Mouse (Mus musculus): ENCODE measurements around the gene Aldh1a3. TPM values are rescaled to one million over a fixed set of nuclear protein-coding genes. Genes with fewer than 3 reads are reported as not detected.

Gene Aldh1a3
- total and polyA plus RNA-seq, 2 experiments from 2014 or later = 1.4 to 2.2 TPM

GRCm38 (mm10) chr7:66463081-66463480, 35.8 kb upstream of the Aldh1a3 start:
- no peaks in the 10 kb centered on the region for H3K36me3 ChIP-seq (replicated peaks; ENCODE audit: control insufficient read depth, insufficient read depth, low read length)
- no peak overlapping the region for H3K4me2 ChIP-seq (ENCODE audit: low read depth, low read length)
- H3K4me3 ChIP-seq (ENCODE audit: low read depth, low read length) = no peak overlapping the region
- H3K27ac ChIP-seq (ENCODE audit: low read depth) = no peak overlapping the region
- H3K9ac ChIP-seq (replicated peaks; ENCODE audit: low read depth, low read length) = no peak overlapping the region
- WGBS = 81% methylated on average over 1 of the region's 1 CpGs
- no peaks in the 10 kb centered on the region for H3K27me3 ChIP-seq (ENCODE audit: control insufficient read depth, insufficient read depth, low read length)
- H3K9me3 ChIP-seq (replicated peaks; ENCODE audit: control insufficient read depth, low read length) = no peaks in the 10 kb centered on the region
- no peak for TF ChIP-seq EP300 (IDR thresholded peaks at IDR 0.05; ENCODE audit: low read depth)
- TF ChIP-seq CTCF (IDR thresholded peaks at IDR 0.05; ENCODE audit: low read depth) = no peak
- no peaks in the 10 kb centered on the region for H3K4me1 ChIP-seq (ENCODE audit: control insufficient read depth, insufficient read depth)
- DNase-seq (ENCODE audit: low spot score) (no peak), ATAC-seq (ENCODE audit: insufficient read depth, low read depth) (no peak)

GRCm38 (mm10) chr7:66451622-66452295, 24.4 kb upstream of the Aldh1a3 start:
- TF ChIP-seq CTCF (IDR thresholded peaks at IDR 0.05; ENCODE audit: low read depth) (no peak), EP300 (IDR thresholded peaks at IDR 0.05; ENCODE audit: low read depth) (no peak)
- Histone ChIP-seq H3K9ac (replicated peaks; ENCODE audit: low read depth, low read length) (no peak overlapping the region), H3K27ac (ENCODE audit: low read depth) (no peak overlapping the region), H3K4me3 (ENCODE audit: low read depth, low read length) (no peak overlapping the region), H3K4me2 (ENCODE audit: low read depth, low read length) (no peak overlapping the region), H3K4me1 (ENCODE audit: control insufficient read depth, insufficient read depth) (peaks cover 12% of the 10 kb centered on the region), H3K9me3 (replicated peaks; ENCODE audit: control insufficient read depth, low read length) (no peaks in the 10 kb centered on the region), H3K27me3 (ENCODE audit: control insufficient read depth, insufficient read depth, low read length) (no peaks in the 10 kb centered on the region), H3K36me3 (replicated peaks; ENCODE audit: control insufficient read depth, insufficient read depth, low read length) (no peaks in the 10 kb centered on the region)
- DNase-seq (ENCODE audit: low spot score) (no peak), ATAC-seq (ENCODE audit: insufficient read depth, low read depth) (no peak)
- WGBS = 48% methylated on average over 12 of the region's 12 CpGs

- Histone ChIP-seq H3K4me1 (ENCODE audit: control insufficient read depth, insufficient read depth) (peaks cover 12% of the 10 kb centered on the region), H3K9me3 (replicated peaks; ENCODE audit: control insufficient read depth, low read length) (no peaks in the 10 kb centered on the region), H3K27me3 (ENCODE audit: control insufficient read depth, insufficient read depth, low read length) (no peaks in the 10 kb centered on the region), H3K9ac (replicated peaks; ENCODE audit: low read depth, low read length) (0 out of 2 replicates have a peak overlapping the region, but pooled peaks have one; percentile 21), H3K36me3 (replicated peaks; ENCODE audit: control insufficient read depth, insufficient read depth, low read length) (no peaks in the 10 kb centered on the region), H3K4me2 (ENCODE audit: low read depth, low read length) (peak overlapping the region; percentile 61), H3K27ac (ENCODE audit: low read depth) (no peak overlapping the region), H3K4me3 (ENCODE audit: low read depth, low read length) (peak overlapping the region; percentile 25)
- TF ChIP-seq EP300 (IDR thresholded peaks at IDR 0.05; ENCODE audit: low read depth) = no peak
- no peak for TF ChIP-seq CTCF (IDR thresholded peaks at IDR 0.05; ENCODE audit: low read depth)
- DNase-seq (ENCODE audit: low spot score) = peak; percentile 43
- peak; percentile 73; the same call in 1 of the 2 replicates for ATAC-seq (ENCODE audit: insufficient read depth, low read depth)
- 10% methylated on average over 15 of the region's 16 CpGs for WGBS
Measured at GRCm38 (mm10) chr7:66449971-66450752, 22.8 kb upstream of the Aldh1a3 start.

- H3K36me3 ChIP-seq (replicated peaks; ENCODE audit: control insufficient read depth, insufficient read depth, low read length) = no peaks in the 10 kb centered on the region
- TF ChIP-seq CTCF (IDR thresholded peaks at IDR 0.05; ENCODE audit: low read depth) (no peak), EP300 (IDR thresholded peaks at IDR 0.05; ENCODE audit: low read depth) (no peak)
- H3K27ac ChIP-seq (ENCODE audit: low read depth) = no peak overlapping the region
- H3K9me3 ChIP-seq (replicated peaks; ENCODE audit: control insufficient read depth, low read length) = no peaks in the 10 kb centered on the region
- no peak overlapping the region for H3K4me3 ChIP-seq (ENCODE audit: low read depth, low read length)
- H3K4me1 ChIP-seq (ENCODE audit: control insufficient read depth, insufficient read depth) = peaks cover 12% of the 10 kb centered on the region
- ATAC-seq (ENCODE audit: insufficient read depth, low read depth) (no peak), DNase-seq (ENCODE audit: low spot score) (no peak)
- no peaks in the 10 kb centered on the region for H3K27me3 ChIP-seq (ENCODE audit: control insufficient read depth, insufficient read depth, low read length)
- H3K4me2 ChIP-seq (ENCODE audit: low read depth, low read length) = no peak overlapping the region
- WGBS = 65% methylated on average over 15 of the region's 15 CpGs
- H3K9ac ChIP-seq (replicated peaks; ENCODE audit: low read depth, low read length) = no peak overlapping the region
Measured at GRCm38 (mm10) chr7:66448786-66449540, 21.6 kb upstream of the Aldh1a3 start.

GRCm38 (mm10) chr7:66448304-66448703, 21.0 kb upstream of the Aldh1a3 start:
- Histone ChIP-seq H3K9ac (replicated peaks; ENCODE audit: low read depth, low read length) (no peak overlapping the region), H3K27me3 (ENCODE audit: control insufficient read depth, insufficient read depth, low read length) (no peaks in the 10 kb centered on the region), H3K9me3 (replicated peaks; ENCODE audit: control insufficient read depth, low read length) (no peaks in the 10 kb centered on the region), H3K4me2 (ENCODE audit: low read depth, low read length) (no peak overlapping the region), H3K4me3 (ENCODE audit: low read depth, low read length) (no peak overlapping the region), H3K36me3 (replicated peaks; ENCODE audit: control insufficient read depth, insufficient read depth, low read length) (no peaks in the 10 kb centered on the region), H3K27ac (ENCODE audit: low read depth) (no peak overlapping the region), H3K4me1 (ENCODE audit: control insufficient read depth, insufficient read depth) (peaks cover 12% of the 10 kb centered on the region)
- TF ChIP-seq EP300 (IDR thresholded peaks at IDR 0.05; ENCODE audit: low read depth) = no peak
- TF ChIP-seq CTCF (IDR thresholded peaks at IDR 0.05; ENCODE audit: low read depth) = no peak
- DNase-seq (ENCODE audit: low spot score) = no peak
- WGBS = 51% methylated on average over 10 of the region's 10 CpGs
- ATAC-seq (ENCODE audit: insufficient read depth, low read depth) = no peak

Measured in heart, postnatal 0 days (tissue).